Mouse (Mus musculus) layer of hippocampus, postnatal 10 days (tissue): ENCODE measurements around the gene Agr3. TPM values are rescaled to one million over a fixed set of nuclear protein-coding genes. Genes with fewer than 3 reads are reported as not detected.

Experiments used
- DNase-seq, 2 experiments: peaks; one replicate each; pipeline ENCODE4 v3.0.0; 2021; ENCODE audit warnings: low spot score in 2 of 2
- total RNA-seq, 2 experiments: library from RNA; stranded (reverse); gene quantifications; 2 replicates each; pipeline ENCODE4 v1.2.3; 2021

The Agr3 gene
- total RNA-seq, 2 experiments from 2014 or later, result not detected

DNA sequence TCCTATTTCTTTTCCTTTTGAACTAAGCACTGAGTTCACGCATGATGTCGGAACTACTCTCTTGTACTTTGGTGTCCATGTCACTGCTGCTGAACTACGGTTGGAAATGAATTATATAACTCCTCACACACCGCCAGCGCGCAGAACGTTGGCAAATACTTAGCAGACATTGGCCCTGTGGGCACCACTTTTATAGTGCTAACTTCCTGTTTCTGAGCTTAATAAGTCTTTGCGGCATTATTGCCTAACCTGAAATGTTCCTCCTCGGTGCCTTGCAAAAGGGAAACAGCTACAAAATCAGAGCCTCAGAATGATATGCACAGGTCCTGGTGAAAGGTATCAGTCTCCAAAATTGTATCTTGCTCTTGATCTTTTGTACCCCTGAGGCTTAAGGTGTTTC is 58.1 kb downstream of the Agr3 start:
- DNase-seq, result no peak

DNA sequence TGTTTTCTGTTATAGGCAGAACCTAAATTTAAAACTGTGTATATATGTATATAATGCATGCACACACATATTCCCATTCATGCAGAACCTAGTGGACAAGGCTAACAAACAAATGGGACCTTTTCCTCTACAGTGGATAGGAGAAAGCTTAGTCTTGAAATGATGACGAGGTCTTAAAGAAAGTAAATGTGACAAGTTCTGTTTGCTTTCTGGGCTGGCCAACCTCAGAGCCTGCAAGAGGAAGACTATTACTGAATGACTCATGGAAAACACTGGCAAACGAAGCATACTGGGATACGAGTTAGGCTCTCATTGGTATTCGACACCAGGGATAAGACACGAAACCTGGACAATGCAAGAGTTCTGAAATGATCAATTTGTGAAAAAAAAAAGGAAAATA is 59.3 kb downstream of the Agr3 start:
- DNase-seq, result no peak

DNA sequence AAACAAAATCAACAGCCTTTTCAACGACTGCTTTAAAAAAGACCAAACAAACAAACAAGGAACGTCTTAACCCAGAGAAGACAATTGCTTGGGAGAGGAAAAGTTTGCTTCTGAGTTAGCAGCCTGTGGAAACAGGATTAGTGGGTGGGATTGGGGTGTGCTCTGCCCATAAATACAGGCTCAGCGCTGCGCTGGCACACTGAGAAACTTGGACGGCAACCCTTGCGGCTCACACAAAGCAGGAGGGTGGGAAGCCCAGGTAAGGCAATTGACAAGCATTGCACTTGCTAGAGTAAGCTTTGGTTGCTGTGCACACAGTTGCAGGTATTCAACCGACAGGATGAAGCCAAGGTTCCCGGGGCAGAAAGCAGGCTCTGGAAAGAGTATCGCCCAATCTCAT is 67.3 kb downstream of the Agr3 start, which contains the start of gene Agr2:
Gene Agr2, plus strand, starts transcription at position 197 of the 400 bp plus-strand sequence.
- DNase-seq, result no peak

DNA sequence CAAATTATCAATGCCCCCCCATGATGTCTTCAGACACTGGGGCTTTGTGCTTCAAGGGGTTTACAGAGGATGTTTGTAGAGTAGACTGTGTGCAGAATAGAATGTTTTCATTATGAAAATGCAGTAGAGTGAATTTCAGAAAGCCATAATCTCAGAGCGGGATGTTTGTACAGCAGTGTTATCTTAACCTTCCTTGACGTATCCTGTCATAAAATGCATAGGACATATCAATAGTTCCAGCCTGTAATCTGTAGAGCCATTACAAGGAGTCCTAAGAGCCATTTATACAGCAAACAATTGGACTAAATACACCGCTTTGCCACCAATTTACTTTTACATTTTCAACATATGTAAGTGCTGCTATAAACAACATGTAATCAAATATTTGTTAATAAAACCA is 68.2 kb downstream of the Agr3 start:
- no peak for DNase-seq

DNA sequence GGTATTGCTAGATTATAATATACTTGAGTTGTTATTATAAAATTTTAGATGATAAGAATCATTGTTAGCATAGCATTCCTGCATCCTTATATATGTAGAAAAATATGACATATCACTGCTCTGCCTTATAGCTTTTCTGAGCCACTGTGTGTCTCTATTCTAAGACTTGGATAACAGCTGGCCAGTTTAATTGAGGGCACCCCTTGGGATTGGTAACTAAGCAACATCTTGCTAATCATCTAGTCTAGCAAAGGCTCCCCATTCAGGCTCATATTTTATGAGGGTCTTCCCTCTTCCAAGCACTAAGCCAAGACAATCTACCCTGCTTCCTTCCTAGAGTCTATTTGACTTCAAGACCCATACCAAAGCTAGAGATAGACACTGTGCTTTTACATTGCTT is 68.7 kb downstream of the Agr3 start:
- DNase-seq, result no peak

DNA sequence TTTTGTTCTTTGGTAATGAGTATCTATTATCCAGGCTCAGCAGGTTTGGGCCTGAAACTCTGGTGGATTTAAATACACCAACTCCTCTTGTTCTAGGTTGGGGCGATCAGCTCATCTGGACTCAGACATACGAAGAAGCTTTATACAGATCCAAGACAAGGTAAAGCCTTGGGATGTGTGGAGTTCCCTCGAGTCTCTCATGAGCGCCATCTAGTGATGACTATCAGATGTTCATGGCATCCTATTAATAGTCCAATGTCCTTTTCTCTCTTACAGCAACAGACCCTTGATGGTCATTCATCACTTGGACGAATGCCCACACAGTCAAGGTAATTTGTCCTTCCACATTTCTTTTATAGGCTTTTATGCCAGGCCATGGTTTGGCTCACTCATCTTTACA is 70.4 kb downstream of the Agr3 start:
- DNase-seq, result no peak

Other genes starting within 250 kb of the Agr3 start
- gene Agr2, start 67.3 kb downstream of the Agr3 start, total RNA-seq, result not detected
- gene Tspan13, start 116.9 kb downstream of the Agr3 start, total RNA-seq, result 100 to 1,000 TPM; 297 to 309 TPM
- 10 to 100 TPM; 53.7 to 55.5 TPM for gene Ankmy2, start 231.5 kb downstream of the Agr3 start, total RNA-seq
- 100 to 1,000 TPM; 140 to 147 TPM for gene Bzw2, start 232.5 kb downstream of the Agr3 start, total RNA-seq